ENCODE assay signal across 29 mouse cellular contexts in genomic region chr9:91101614-91102407, GRCm38 (mm10).
DNase-seq lines count a peak whose midpoint lies in the region; ATAC-seq and TF ChIP-seq lines count a peak whose summit lies in the region.
"Had no signal": no experiment of that assay in that cellular context is flagged by ENCODE, and none has a peak within 500 bp of the region (broad histone marks: within the 10 kb centered on the region; RNA-seq: fewer than 3 reads in every experiment).

No protein-coding gene starts in this region.

- 24% methylated on average over 1 of the region's 1 CpGs for WGBS in heart, adult 2 months
- 47% methylated on average over 1 of the region's 1 CpGs for WGBS in heart, embryonic 12.5 days
- WGBS in heart, postnatal 0 days = 25% methylated on average over 1 of the region's 1 CpGs

- ATAC-seq in heart, embryonic 12.5 days (ENCODE audit: insufficient number of reproducible peaks, low FRiP score) = peak; percentile 67; the same call in 1 of the 2 replicates
- ATAC-seq in heart, postnatal 0 days (ENCODE audit: insufficient read depth, low read depth) = peak; percentile 89
- ATAC-seq: forebrain, postnatal 0 days; inflammation-experienced regulatory T-cells, adult 6 months; midbrain, embryonic 16.5 days; Patski had no signal

- peak overlapping the region; percentile 21 for H3K4me3 ChIP-seq in heart, adult 2 months
- peak overlapping the region; percentile 11; the same call in 1 of the 2 replicates for H3K4me3 ChIP-seq in heart, embryonic 12.5 days
- H3K4me3 ChIP-seq in heart, postnatal 0 days (ENCODE audit: low read depth, low read length) = peak overlapping the region; percentile 26; the same call in 1 of the 2 replicates
- H3K4me3 ChIP-seq: erythroblast, embryonic 14.5 days; hindbrain, embryonic 10.5 days; hindbrain, embryonic 15.5 days; kidney, embryonic 15.5 days; layer of hippocampus, adult 2 months; left cerebral cortex, adult 2 months; limb, embryonic 13.5 days; lung, embryonic 15.5 days; midbrain, embryonic 10.5 days; neural tube, embryonic 12.5 days had no signal

- peak; percentile 37; the same call in 1 of the 2 replicates for TF ChIP-seq POLR2A in heart, adult 2 months (IDR thresholded peaks at IDR 0.05; ENCODE audit: insufficient read depth, low read depth, low read length)

- H3K27me3 ChIP-seq in heart, adult 2 months (ENCODE audit: control insufficient read depth, insufficient read depth, low read length) = no peaks in the 10 kb centered on the region
- no peaks in the 10 kb centered on the region for H3K27me3 ChIP-seq in heart, embryonic 12.5 days (replicated peaks)
- H3K27me3 ChIP-seq in heart, postnatal 0 days (ENCODE audit: control insufficient read depth, insufficient read depth, low read length) = no peaks in the 10 kb centered on the region
- H3K27me3 ChIP-seq: hindbrain, embryonic 15.5 days; kidney, embryonic 15.5 days; limb, embryonic 13.5 days; lung, embryonic 15.5 days; neural tube, embryonic 12.5 days; Patski had no signal

- H3K4me1 ChIP-seq in heart, adult 2 months (ENCODE audit: control insufficient read depth, insufficient read depth, low read length) = no peaks in the 10 kb centered on the region
- H3K4me1 ChIP-seq in heart, embryonic 12.5 days (replicated peaks) = peaks cover 4% of the 10 kb centered on the region
- H3K4me1 ChIP-seq in heart, postnatal 0 days (ENCODE audit: control insufficient read depth, insufficient read depth) = 0 out of 2 replicates have a peak, but pooled peaks cover 3% of the 10 kb centered on the region
- H3K4me1 ChIP-seq: hindbrain, embryonic 10.5 days; hindbrain, embryonic 15.5 days; kidney, embryonic 15.5 days; limb, embryonic 13.5 days; lung, embryonic 15.5 days; midbrain, embryonic 10.5 days; neural tube, embryonic 12.5 days had no signal

- no peak for TF ChIP-seq EP300 in heart, adult 2 months (IDR thresholded peaks at IDR 0.05; ENCODE audit: insufficient read depth, low read depth, low read length)
- no peak for TF ChIP-seq EP300 in heart, postnatal 0 days (IDR thresholded peaks at IDR 0.05; ENCODE audit: low read depth)

- H3K27ac ChIP-seq in heart, adult 2 months = peak overlapping the region; percentile 97
- H3K27ac ChIP-seq in heart, embryonic 12.5 days (ENCODE audit: poor library complexity, severe bottlenecking) = peak overlapping the region; percentile 91
- peak overlapping the region; percentile 89 for H3K27ac ChIP-seq in heart, postnatal 0 days (ENCODE audit: low read depth)
- H3K27ac ChIP-seq: hindbrain, embryonic 10.5 days; hindbrain, embryonic 15.5 days; kidney, embryonic 15.5 days; layer of hippocampus, adult 2 months; left cerebral cortex, adult 2 months; limb, embryonic 13.5 days; lung, embryonic 15.5 days; midbrain, embryonic 10.5 days; neural tube, embryonic 12.5 days had no signal

- intact Hi-C loops in heart, adult 2 months (cut with DNase I) = no loop called here
- intact Hi-C loops in heart, postnatal 25 days (cut with DNase I) = no loop called here

- H3K79me2 ChIP-seq in heart, adult 2 months (replicated peaks; ENCODE audit: control insufficient read depth, insufficient read depth, low read length) = no peaks in the 10 kb centered on the region

- H3K9ac ChIP-seq in heart, adult 2 months (ENCODE audit: low read depth, low read length) = peak overlapping the region; percentile 77
- H3K9ac ChIP-seq in heart, embryonic 12.5 days = no peak overlapping the region
- H3K9ac ChIP-seq in heart, postnatal 0 days (replicated peaks; ENCODE audit: low read depth, low read length) = peak overlapping the region; percentile 11
- H3K9ac ChIP-seq: forebrain, postnatal 0 days; hindbrain, embryonic 15.5 days; kidney, embryonic 15.5 days; limb, embryonic 13.5 days; lung, embryonic 15.5 days; neural tube, embryonic 12.5 days had no signal

- no peaks in the 10 kb centered on the region for H3K36me3 ChIP-seq in heart, adult 2 months (ENCODE audit: control insufficient read depth, insufficient read depth, low read length)
- no peaks in the 10 kb centered on the region for H3K36me3 ChIP-seq in heart, embryonic 12.5 days
- no peaks in the 10 kb centered on the region for H3K36me3 ChIP-seq in heart, postnatal 0 days (replicated peaks; ENCODE audit: control insufficient read depth, insufficient read depth, low read length)
- H3K36me3 ChIP-seq: G1E; hindbrain, embryonic 10.5 days; hindbrain, embryonic 15.5 days; kidney, embryonic 15.5 days; limb, embryonic 13.5 days; lung, embryonic 15.5 days; midbrain, embryonic 10.5 days; neural tube, embryonic 12.5 days had no signal

- DNase-seq in heart, adult 2 months = peak in 1 of 2 experiments; percentile 6
- no peak for DNase-seq in heart, postnatal 25 days (ENCODE audit: low spot score)
- peak; percentile 78 for DNase-seq in heart, postnatal 0 days (ENCODE audit: low spot score)
- DNase-seq in embryo, embryonic 10.5 days (ENCODE audit: low spot score) = no peak
- no peak for DNase-seq in left cerebral cortex, adult 8-10 months (ENCODE audit: low spot score in 2 of 2)
- no peak for DNase-seq in thymus, postnatal 25 days
- DNase-seq: adrenal gland, postnatal 10 days; cerebellum, adult 18-20 months; cerebellum, postnatal 10 days; forebrain, postnatal 0 days; kidney, adult 18-20 months; kidney, postnatal 36 days; right cerebral cortex, postnatal 14 days had no signal

- H3K4me2 ChIP-seq in heart, embryonic 12.5 days = peak overlapping the region; percentile 61
- H3K4me2 ChIP-seq in heart, postnatal 0 days (ENCODE audit: low read depth, low read length) = peak overlapping the region; percentile 58
- H3K4me2 ChIP-seq: hindbrain, embryonic 15.5 days; kidney, embryonic 15.5 days; limb, embryonic 13.5 days; liver, embryonic 11.5 days; lung, embryonic 15.5 days; neural tube, embryonic 12.5 days had no signal

- TF ChIP-seq CTCF in heart, adult 2 months (IDR thresholded peaks at IDR 0.05) = no peak
- no peak for TF ChIP-seq CTCF in heart, postnatal 0 days (IDR thresholded peaks at IDR 0.05; ENCODE audit: low read depth)

- H3K9me3 ChIP-seq in heart, embryonic 12.5 days (replicated peaks) = no peaks in the 10 kb centered on the region
- no peaks in the 10 kb centered on the region for H3K9me3 ChIP-seq in heart, postnatal 0 days (replicated peaks; ENCODE audit: control insufficient read depth, low read length)
- H3K9me3 ChIP-seq: hindbrain, embryonic 10.5 days; hindbrain, embryonic 15.5 days; kidney, embryonic 15.5 days; limb, embryonic 13.5 days; lung, embryonic 15.5 days; midbrain, embryonic 10.5 days; neural tube, embryonic 12.5 days had no signal
